Mouse (Mus musculus) CH12.LX (cell line): ENCODE data around the gene F2.

Experiments used
- CHD2 ChIP-seq: IDR thresholded peaks from 2 replicates; pipeline ENCODE4 v1.6.1; 2011; ENCODE audit warnings: low read length, improper control_type of control experiment
- CTCF ChIP-seq, 2 experiments: IDR thresholded peaks in 1 of 2; conservative IDR thresholded peaks in 1 of 2; 2 replicates each; pipeline ENCODE4 v1.5.1; 2011 to 2012; ENCODE audit warnings: low read depth in 2 of 2, low read length in 2 of 2, improper control_type of control experiment in 1 of 2, inconsistent platforms in 1 of 2, mild to moderate bottlenecking in 1 of 2, moderate library complexity in 1 of 2
- EP300 ChIP-seq: IDR thresholded peaks from 2 replicates; pipeline ENCODE4 v1.6.1; 2011; ENCODE audit warnings: low read length, improper control_type of control experiment
- HCFC1 ChIP-seq: IDR thresholded peaks from 2 replicates; pipeline ENCODE4 v1.6.1; 2012; ENCODE audit warnings: low read depth, mild to moderate bottlenecking, inconsistent platforms, low read length, improper control_type of control experiment
- MAFK ChIP-seq: IDR thresholded peaks from 2 replicates; pipeline ENCODE4 v1.6.1; 2011; ENCODE audit warnings: low read length, improper control_type of control experiment; ENCODE audit not compliant: insufficient replicate concordance
- MAX ChIP-seq: IDR thresholded peaks from 2 replicates; pipeline ENCODE4 v1.6.1; 2011; ENCODE audit warnings: low read length, improper control_type of control experiment
- MEF2A ChIP-seq: IDR thresholded peaks from 2 replicates; pipeline ENCODE4 v1.6.1; 2014; ENCODE audit warnings: low read depth, mild to moderate bottlenecking, inconsistent platforms, low read length, improper control_type of control experiment, borderline replicate concordance
- PAX5 ChIP-seq: IDR thresholded peaks from 2 replicates; pipeline ENCODE4 v1.6.1; 2012; ENCODE audit warnings: low read length, inconsistent platforms, mixed read lengths
- POLR2A ChIP-seq: IDR thresholded peaks from 2 replicates; pipeline ENCODE4 v1.6.1; 2011; ENCODE audit warnings: low read depth, mild to moderate bottlenecking, improper control_type of control experiment, low read length
- POLR2AphosphoS2 ChIP-seq: IDR thresholded peaks from 2 replicates; pipeline ENCODE4 v1.6.1; 2011; ENCODE audit warnings: low read depth, low read length, improper control_type of control experiment
- RCOR1 ChIP-seq: conservative IDR thresholded peaks from 2 replicates; pipeline ENCODE4 v1.6.1; 2012; ENCODE audit warnings: low read depth, mild to moderate bottlenecking, inconsistent platforms, low read length, improper control_type of control experiment
- ZNF384 ChIP-seq: IDR thresholded peaks from 2 replicates; pipeline ENCODE4 v1.6.1; 2012; ENCODE audit warnings: low read depth, low read length, improper control_type of control experiment, inconsistent platforms

- TF ChIP-seq CTCF (conservative IDR thresholded peaks at IDR 0.05 in 1 of 2, IDR thresholded peaks at IDR 0.05 in 1 of 2; ENCODE audit: low read depth in 2 of 2, low read length in 2 of 2) (no peak), EP300 (no peak), MAX (no peak), PAX5 (no peak), POLR2AphosphoS2 (no peak), ZNF384 (no peak), POLR2A (no peak), MEF2A (no peak), CHD2 (no peak), RCOR1 (no peak), HCFC1 (no peak), MAFK (no peak)
These were observed 47.7 kb upstream of the F2 start for GRCm38 (mm10) chr2:91683919-91684318.
